Mouse (Mus musculus): Measurements from ENCODE around the gene Actr3b.

- TF ChIP-seq POLR2AphosphoS2 (IDR thresholded peaks at IDR 0.05; ENCODE audit: low read depth, low read length) (no peak), ZNF384 (IDR thresholded peaks at IDR 0.05; ENCODE audit: low read depth, low read length) (no peak), TBP (conservative IDR thresholded peaks at IDR 0.05; ENCODE audit: low read depth, low read length) (no peak), CTCF (conservative IDR thresholded peaks at IDR 0.05 in 1 of 2, IDR thresholded peaks at IDR 0.05 in 1 of 2; ENCODE audit: low read depth in 2 of 2, low read length in 2 of 2) (no peak), MAFK (IDR thresholded peaks at IDR 0.05; ENCODE audit: insufficient replicate concordance, low read length) (no peak)
Observed at GRCm38 (mm10) chr5:25801744-25802143, 41.9 kb downstream of the Actr3b start.
